Mouse (Mus musculus): ENCODE results near the gene Il27.

The Il27 gene

DNA sequence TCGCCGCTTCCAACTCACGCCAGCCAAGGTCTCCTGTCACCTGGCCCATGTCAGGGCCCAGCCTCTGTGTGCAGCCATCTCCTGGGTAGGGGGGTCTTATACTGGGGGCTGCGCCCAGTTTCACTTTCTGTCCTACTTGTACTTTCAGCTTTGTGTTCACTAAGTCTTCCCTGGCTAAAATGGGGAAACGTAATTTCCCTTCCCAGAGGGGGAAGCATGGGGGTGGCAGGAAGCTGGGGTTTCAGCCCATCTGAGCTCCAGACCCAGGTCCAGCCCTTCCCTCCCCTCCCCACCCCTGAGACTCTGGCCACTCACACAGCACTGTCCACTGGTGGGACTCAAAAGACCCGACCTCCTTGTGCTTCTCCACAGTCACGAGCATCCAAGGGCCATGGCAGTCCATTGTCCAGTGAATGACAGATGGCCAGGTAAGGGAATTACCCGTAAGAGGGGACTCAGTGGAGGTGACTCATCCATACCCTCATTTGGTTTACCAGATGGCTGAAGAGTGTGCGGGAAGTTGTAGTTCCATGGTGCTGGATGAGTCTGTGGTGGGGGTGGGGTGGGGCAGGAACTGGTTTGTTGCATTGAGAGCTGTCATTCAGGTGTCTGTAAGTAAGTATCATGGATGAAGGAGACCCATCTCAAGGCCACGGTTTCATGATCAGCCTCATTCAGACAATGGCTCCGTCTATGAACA, at the start of gene Il27:
Gene Il27, minus strand, starts transcription at position 80 of the 700 bp plus-strand sequence.
- no peak for DNase-seq (ENCODE audit: low spot score in 2 of 2)

DNA sequence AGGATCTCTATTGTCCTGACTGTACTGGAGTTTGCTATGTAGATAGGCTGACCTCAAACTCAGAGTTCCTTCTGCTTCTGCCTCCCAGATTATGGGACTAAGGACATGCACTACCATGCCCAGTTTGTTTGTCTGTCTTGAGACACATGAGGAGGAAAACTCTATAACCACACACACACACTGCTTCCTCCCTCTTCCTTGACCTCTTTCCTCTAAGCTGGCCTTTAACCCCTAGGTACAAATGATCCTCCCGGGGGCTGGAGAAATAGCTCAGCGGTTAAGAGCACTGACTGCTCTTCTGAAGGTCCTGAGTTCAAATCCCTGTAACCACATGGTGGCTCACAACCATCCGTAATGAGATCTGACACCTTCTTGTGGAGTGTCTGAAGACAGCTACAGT, 49.6 kb upstream of the Il27 start:
- no peak for DNase-seq (ENCODE audit: low spot score in 2 of 2)

DNA sequence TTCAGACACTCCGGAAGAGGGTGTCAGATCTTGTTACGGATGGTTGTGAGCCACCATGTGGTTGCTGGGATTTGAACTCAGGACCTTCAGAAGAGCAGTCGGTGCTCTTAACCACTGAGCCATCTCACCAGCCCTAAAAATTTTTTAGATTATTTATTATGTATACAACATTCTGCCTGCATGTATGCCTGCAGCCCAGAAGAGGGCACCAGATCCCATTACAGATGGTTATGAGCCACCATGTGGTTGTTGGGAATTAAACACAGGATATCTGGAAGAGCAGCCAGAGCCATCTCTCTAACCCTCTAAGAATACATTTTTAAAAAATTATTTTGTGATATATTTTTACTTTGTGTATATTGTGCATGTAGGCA, 48.5 kb upstream of the Il27 start:
- DNase-seq (ENCODE audit: low spot score in 2 of 2): peak in 1 of 2 experiments; percentile 20

DNA sequence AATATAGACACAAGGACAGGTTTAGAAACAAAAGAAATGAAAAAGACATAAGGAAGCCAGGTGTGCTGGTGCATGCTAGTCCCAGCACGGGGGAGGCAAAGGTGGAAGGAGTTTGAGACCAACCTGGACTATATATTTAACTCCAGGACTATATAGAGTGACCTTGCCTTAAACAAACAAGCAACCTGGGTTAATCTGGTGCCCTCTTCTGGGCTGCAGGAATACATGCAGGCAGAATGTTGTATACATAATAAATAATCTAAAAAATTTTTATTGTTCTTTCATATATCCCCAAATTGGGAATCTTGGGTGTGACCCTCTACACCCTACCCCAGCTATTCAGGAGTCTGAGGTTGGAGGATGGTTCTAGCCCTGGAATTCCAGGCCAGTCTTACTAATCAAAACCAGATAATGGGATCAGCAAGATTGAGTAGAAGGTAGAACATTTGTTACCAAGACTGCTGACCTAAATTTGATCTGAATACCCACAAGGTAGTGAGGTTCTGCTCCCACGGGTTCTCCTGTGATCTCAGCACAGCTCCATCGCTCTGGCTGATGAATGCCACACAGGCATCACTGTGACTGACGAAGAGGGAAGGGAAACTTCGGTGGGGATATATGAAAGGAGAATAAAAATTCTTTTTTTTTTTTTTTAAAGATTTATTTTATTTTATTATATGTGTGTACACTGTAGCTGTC, 48.0 kb upstream of the Il27 start:
- no peak for DNase-seq (ENCODE audit: low spot score in 2 of 2)

DNA sequence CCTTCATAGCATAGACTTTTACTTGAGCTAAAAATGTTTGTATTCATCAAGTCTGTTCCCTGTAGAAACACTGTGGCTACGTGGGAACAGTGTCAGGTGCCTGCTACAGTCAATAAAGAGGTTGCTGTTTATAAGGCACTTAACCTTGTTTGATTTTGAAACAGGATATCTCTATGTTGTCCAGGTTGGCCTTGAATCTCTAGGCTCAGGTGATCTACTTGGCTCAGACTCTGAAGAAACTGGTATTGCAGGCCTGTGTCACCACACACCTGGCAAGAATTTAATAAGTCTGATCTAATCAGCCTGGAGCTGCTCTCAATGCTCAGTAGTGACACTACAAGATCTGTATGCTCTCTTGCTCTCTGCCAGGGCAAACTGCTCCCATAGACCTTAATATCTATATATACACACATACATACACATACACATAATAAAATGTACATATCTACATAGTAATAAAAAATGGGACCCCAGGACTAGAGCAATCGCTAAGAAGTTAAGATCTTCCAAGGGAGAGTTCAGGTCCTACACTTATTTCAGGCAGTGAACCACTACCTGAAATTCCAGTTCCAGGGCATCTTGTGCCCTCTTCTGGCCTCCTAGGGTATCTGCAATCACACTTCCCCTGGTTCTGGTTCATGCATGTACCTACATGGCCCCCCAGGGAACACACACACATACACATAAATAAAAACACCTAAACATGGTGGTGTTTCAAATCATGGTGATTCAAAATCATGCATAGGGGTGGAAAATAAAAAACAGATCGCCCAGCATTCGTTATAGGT, 42.2 kb upstream of the Il27 start:
- DNase-seq (ENCODE audit: low spot score in 2 of 2): peak; percentile 30 to 38

DNA sequence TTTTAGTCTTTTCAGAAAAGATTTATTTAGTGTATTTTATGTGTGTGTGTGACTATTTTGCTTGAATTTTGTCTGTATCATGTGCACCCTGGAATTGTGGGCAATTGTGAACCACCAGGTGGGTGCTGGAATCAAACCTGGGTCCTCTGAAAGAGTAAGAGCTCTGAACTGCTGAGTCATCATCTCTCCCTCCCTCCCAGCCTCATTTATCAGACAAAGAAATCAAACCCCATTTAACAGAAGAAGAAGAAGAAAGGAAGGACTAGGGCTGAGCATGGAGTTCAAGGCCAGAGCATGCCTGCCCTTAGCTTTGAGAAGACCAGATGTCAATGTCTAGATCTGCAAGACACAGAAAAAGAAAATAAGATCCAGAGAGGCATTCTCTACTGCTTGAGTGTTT, 40.6 kb upstream of the Il27 start:
- no peak for DNase-seq (ENCODE audit: low spot score in 2 of 2)

DNA sequence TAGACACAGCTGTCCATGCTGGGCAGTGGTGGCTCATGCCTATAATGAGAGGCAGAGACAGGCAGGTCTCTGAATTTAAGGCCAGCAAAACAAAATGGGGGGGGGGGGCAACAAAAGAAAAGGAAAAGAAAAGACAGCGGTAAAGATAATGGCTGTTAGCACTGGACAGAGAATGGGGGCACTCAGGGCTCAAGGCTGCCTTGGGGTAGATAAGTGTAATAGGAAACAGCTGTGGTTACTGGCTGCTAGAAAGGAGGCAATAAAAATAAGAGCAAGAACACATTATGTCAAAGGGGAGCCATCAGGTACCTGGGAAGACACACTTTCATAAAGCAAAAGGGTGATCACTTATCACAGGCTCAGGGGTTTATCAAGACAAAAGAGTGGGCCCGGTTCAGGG, 37.7 kb upstream of the Il27 start:
- no peak for DNase-seq (ENCODE audit: low spot score in 2 of 2)

DNA sequence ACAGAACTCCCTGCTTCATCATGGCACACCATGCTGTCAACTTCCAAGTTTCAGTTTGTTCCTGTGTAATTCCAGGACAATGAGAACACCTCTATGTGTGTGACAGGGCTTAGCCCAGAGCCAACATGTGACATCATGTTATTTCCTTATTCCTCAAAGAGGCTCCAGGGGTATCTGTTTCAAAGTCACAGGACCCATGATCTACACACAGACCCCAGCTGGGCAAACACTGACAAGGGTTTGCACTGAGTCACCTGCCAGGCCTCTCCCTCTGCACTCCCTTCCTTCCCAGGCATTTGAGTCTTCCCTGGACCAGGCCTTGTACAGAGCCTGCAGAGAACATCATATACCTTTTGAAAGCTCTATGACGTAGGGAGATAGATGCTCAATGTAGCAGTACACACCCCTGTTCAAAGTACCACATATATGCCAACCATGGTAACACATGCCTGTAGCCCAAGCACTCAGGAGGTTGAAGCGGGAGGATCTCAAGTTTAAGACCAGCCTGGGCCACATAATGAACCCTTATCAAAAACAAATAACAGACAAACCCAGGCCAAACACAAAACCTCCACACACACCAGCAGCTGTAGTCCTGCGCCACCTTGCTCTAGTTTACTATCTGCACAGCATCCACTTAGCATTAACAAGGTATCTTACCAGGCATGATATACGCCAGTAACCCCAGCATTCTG, 36.2 kb upstream of the Il27 start, which contains the start of gene Nupr1:
Gene Nupr1, minus strand, starts transcription at position 38 of the 695 bp plus-strand sequence.
- DNase-seq (ENCODE audit: low spot score in 2 of 2): no peak

DNA sequence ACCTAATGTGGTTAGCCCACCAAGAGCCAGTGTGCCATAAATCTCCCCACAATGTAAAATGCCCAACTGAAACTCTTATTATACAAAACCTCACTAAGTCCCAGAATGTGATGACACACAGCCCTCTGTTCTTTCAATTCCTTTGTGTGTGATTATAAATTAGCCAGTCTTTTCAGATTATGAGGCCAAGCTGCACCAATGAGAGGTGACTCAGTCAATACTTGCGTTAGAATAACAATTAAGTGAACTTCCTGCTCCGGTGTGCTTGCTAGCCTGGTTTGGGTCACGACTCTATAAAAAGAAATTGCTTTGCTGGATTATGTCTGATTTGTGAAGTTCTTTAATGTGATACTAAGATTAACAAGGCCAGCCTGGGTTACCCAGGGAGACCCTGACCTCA, 35.2 kb upstream of the Il27 start:
- DNase-seq (ENCODE audit: low spot score in 2 of 2): no peak

DNA sequence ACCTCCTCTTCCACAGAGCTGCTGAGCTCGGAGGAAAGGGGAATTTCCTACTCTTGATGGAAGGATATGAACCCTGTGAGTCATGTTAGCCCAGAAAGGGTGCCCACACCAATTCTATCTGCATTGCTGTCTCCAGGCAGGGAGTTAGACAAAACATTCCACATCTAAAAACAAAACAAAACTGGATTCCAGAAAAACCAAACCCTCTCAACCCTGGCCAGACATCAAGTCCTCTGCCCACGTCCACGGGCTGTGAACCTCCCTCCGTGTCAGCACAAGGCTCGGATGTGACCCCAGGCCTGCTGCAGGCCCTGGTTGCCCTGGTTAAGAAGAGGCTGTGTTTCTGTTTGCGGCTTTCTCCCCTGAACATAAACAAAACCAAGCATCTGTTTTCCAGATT, 33.4 kb upstream of the Il27 start:
- DNase-seq (ENCODE audit: low spot score in 2 of 2): no peak

DNA sequence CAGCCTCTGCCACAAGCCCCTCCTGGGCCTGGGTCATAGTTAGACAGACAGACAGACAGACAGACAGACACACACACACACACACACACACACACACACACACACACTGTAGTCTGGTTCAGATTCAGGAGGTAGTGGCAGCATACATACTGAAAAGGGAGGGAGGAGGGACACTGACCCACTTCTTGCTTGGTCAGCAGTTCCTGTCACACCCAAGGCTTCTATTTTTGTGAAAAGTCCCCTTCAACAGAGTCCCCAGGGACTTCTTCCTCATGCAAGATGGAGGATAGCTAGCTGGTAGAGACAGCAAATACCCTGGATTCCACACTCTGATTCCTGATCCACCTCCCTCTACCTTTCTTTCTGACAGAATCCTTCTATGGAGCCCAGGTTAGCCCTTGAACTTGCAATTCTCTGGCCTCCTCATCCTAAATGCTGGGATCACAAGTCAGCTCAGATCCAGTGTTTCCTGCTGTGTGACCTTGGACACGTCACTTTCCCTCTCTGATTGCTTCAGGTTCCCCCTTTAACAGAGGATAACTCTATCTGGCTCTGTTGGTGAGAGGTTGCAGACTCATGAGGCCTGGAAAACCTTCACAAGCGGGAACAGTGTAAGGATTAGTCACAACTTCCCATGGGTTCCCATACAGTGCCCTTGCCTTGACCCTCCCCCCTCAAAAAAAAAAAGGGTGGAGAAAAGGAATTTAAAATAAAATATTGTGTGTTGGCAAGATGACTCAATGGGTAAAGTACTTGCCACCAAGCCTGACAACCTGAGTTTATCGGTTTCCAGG, 31.3 kb upstream of the Il27 start:
- DNase-seq (ENCODE audit: low spot score in 2 of 2): no peak

DNA sequence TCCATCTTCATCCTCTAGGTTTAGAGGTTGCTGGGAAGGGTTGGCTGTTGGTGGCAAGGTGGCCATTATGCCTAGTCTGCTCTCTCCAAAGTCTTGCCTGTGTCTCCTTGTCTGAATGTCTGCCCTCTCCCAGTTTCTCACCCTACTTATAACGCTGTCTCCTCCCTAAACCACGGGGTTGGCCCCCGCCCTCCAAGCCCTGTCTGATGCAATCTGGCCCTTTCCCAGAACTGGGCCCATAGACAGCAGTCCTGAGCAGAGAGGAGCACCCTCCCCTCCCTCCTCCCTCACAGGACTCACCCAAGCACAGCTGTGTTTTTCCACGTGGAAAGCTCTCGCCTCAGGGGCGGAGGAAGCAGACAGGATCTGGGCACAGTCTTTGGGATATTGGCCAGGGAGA, 30.6 kb upstream of the Il27 start:
- no peak for DNase-seq (ENCODE audit: low spot score in 2 of 2)

DNA sequence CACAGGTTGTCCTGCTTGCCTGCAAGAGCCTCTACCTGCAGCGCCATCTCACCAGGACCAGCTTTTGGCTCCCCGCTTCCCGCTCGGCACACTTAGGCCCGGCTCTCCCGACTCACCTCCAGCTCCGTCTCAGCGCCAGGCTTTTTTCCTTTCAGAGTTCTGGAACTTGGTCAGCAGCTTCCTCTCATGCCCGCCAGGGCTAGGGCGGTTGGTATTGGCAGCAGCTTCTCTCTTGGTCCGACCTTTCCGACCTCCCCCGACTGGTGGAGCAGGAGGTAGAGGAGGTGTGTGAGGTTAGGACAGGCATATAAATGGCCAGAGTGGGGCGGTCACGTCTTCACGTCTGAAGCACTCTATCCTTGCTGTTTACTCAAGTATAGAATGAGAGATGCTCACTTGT, 30.0 kb upstream of the Il27 start:
- DNase-seq (ENCODE audit: low spot score in 2 of 2): no peak

DNA sequence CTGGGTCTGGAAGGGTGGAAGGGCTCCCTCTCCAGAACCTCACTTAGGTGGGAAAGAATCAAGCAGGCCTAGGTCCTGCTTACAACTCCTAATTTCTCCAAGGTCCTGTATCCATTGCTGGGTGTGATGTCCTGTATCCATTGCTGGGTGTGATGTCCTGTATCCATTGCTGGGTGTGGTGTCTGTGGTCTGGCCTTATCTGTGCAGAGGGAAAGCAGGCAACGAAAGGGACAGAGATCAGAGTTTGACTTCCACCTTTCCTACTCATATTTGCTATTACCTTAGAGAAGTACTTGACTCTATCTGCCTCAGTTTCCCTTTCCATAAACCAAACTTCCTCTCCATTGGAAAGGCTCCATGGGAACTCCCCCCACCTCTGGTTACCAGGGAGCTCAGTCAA, 28.6 kb upstream of the Il27 start:
- DNase-seq (ENCODE audit: low spot score in 2 of 2): no peak

DNA sequence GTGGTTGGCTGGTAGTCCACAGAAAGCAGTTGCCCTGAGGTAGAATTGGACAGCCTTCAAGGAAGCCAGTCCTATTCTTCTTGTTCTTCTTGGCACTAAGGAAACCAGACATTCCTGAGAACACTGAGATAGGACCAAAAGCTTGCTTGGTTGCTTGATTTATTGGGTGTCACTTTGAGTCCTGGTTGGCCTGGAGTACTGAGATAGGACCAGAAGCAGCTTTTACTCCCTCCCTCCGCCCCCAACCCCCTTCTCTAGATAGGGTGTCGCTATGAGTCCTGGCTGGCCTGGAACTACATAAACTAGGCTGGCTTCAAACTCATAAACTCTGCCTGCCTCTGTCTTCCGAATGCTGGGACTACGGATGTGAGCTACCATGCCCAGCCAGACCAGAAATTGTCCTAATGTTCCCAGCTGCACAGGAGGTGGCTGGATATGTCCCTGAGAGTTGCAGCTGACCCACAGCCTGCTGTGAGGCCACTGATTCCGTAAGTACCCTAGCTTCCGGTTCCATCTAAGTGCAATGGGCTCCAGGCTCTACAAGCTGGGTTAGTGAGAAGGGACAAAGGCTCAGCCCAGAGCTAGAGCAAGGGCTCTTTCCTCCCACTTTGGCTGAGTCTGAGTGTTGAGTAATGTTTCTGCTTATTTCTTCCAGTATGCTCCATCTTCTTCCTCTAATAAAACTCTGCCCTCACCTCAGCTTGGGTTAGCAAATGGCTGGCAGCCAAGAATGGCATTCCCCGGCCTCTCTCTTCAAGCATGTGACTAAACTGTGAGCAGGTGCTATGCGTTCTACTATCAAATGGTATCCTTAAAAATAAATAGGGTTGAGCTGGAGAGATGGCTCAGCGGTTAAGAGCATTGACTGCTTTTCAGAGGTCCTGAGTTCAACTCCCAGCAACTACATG, 27.0 kb upstream of the Il27 start:
- no peak for DNase-seq (ENCODE audit: low spot score in 2 of 2)

DNA sequence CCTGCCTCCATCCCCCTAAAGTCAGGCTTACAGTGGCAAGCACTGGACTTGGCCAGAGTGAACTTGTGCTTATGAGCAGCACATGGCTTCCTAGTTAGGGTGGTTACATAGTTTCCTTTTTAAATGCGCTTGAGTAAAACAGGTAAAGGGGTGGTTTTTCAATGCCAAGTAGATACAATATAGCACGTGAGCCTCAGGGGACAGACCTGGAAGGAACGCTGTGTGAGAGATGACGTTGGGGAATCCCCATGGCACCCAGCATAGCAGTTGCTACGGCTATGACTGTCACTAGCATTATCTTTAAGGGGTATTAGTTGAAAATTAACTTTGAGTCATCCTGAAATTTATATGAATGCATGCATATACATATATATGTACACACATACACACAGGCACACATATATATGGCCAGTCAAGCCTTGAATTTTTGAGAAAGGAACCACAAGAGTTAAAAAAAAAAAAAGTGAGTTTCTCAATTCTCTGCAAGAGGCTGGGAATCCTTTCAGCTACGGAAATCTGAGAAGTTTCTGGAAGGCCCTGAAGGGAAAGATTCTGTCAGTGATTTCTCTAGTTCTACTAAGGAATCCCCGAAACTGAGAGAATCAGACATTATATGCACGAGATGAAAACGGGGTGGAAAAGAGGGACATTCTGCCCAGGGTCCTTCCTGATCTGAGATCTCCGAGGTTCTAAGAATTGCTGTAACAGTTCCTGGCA, 25.0 kb upstream of the Il27 start:
- no peak for DNase-seq (ENCODE audit: low spot score in 2 of 2)

DNA sequence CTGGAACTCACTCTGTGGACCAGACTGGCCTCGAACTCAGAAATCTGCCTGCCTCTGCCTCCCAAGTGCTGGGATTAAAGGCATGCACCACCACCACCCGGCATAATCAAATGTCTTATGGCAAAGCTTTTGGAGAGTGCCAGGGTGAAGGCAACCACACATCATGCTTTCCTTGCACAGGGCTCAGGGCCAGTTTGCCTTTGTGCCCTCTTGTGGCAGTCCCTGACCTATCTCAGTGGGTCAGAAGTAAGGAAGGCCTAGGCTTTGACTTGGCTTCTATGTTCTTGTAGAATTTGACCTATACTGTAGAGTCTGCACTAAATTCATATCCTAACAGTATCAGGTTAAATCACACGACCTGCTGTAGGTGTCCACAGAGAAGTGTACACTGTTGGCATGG, 22.0 kb upstream of the Il27 start:
- DNase-seq (ENCODE audit: low spot score in 2 of 2): no peak

DNA sequence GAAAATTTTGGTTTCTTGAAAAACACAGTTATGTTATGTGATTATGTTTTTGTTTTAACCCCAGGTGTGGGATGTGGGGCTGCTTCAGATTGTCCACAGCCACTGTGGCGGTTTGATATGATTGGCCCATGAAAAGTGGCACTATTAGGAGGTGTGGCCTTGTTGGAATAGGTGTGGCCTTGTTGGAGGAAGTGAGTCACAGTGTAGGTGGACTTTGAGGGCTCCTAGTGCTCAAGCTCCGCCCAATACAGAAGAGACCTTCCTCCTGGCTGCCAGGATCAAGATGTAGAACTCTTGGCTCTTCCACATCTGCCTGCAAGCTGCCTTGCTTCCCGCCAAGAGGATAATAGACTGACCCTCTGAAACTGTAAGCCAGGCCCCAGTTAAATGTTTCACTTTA, 18.0 kb upstream of the Il27 start:
- DNase-seq (ENCODE audit: low spot score in 2 of 2): no peak

DNA sequence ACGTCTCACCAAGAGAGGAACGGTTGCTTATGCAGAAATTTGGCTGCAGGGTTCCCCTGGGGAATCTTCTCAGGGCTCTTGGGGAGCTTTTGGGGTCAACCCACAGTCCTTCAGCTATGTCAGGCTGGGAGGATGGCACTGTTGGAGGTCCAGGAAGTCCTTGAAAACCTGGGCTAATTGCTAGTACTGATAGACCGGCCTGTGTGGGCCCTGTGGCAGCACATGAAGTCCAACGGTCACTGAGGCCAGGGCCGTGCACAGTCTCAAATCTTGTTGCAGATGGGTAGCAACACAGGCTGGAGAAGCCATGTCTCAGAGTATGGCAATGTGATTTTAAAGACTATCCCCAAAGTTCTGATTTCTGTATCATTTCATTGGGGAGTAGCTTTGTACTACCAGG, 13.1 kb upstream of the Il27 start:
- no peak for DNase-seq (ENCODE audit: low spot score in 2 of 2)

DNA sequence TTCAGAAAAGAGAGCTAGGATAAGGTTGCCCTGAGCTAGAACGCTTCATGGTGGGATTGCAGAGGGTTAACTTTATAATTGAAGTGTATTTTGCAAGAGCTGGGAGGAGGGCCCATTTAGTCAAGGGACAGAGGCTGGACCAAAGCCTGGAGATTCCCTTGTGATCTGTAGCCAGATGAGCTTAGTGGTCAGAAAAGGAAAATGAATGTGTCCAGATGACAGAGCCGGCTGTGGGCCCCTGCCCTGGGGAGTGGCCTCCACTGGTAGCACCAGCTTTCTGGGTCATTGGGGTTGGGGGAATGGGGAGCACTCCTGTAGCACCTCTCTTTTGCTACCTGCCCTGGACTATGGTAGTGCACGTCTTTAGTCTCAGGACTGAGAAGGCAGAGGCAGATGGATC, 12.3 kb upstream of the Il27 start:
- no peak for DNase-seq (ENCODE audit: low spot score in 2 of 2)
